Mouse (Mus musculus): Measurements from ENCODE around the gene Anxa1. TPM values are rescaled to one million over a fixed set of nuclear protein-coding genes. Genes with fewer than 3 reads are reported as not detected.

Anxa1 gene
- polyA plus RNA-seq, 3 experiments from 2014 or later: 6.1 to 16.1 (median 6.9) TPM

- no peak for ATAC-seq
Measured at GRCm38 (mm10) chr19:20370175-20370574, 20.6 kb downstream of the Anxa1 start.

- no peak for ATAC-seq
Measured at GRCm38 (mm10) chr19:20366571-20366970, 24.2 kb downstream of the Anxa1 start.

- ATAC-seq: no peak
Measured at GRCm38 (mm10) chr19:20366010-20366409, 24.7 kb downstream of the Anxa1 start.

GRCm38 (mm10) chr19:20365364-20365763 lies 25.4 kb downstream of the Anxa1 start:
- ATAC-seq: no peak

GRCm38 (mm10) chr19:20364931-20365330 lies 25.8 kb downstream of the Anxa1 start:
- no peak for ATAC-seq

- ATAC-seq: no peak
Measured at GRCm38 (mm10) chr19:20363221-20363620, 27.5 kb downstream of the Anxa1 start.

DNA sequence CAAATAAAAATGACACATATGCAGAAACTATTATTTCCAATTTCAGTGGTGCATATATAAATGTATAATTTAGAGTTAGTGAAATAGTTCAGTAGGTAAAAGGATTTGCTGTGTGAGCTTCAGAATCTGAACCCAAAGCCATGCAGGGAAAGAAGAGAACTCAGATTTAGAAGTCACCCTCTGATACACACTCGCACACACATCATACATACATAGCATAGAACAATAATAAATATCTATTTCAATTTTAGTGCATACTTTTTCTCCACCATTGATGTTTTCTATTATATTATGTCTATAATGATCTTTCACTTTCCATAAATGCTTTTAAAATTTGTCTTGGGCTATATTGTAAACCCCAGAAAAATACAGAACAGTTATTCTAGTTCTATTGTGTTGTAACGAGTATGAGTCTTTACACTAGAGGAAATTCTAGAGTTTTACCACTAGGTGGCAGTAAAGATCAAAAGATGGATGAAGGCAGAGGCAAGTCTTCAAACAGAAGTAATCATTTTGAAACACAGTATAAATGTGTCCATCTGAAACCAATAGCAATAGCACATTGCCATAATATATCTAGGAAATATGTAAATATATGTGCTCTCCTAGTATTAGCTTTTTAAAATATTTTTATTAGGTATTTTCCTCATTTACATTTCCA lies 28.7 kb downstream of the Anxa1 start:
- peak; percentile 35 for ATAC-seq

DNA sequence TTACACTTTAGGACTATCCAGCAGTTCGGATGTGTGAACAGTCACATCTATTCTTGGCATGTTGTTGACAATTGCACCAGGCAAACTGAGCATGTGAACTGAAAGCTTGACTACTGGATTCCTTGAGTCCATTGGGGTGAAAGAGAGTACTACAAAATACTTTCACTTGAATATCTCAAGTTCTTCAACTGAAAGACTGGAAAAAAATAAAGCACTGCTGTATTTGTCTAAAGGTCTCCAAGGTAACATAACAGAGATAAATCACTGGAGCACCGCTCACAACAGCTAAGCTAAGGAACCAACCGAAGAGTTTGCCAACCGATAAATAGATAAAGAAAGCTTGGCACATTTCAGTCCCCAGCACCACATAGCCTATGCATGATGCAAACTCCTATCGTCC lies 32.1 kb downstream of the Anxa1 start:
- no peak for ATAC-seq

- ATAC-seq: peak; percentile 54
Measured at GRCm38 (mm10) chr19:20345317-20345917, 45.3 kb downstream of the Anxa1 start.

DNA sequence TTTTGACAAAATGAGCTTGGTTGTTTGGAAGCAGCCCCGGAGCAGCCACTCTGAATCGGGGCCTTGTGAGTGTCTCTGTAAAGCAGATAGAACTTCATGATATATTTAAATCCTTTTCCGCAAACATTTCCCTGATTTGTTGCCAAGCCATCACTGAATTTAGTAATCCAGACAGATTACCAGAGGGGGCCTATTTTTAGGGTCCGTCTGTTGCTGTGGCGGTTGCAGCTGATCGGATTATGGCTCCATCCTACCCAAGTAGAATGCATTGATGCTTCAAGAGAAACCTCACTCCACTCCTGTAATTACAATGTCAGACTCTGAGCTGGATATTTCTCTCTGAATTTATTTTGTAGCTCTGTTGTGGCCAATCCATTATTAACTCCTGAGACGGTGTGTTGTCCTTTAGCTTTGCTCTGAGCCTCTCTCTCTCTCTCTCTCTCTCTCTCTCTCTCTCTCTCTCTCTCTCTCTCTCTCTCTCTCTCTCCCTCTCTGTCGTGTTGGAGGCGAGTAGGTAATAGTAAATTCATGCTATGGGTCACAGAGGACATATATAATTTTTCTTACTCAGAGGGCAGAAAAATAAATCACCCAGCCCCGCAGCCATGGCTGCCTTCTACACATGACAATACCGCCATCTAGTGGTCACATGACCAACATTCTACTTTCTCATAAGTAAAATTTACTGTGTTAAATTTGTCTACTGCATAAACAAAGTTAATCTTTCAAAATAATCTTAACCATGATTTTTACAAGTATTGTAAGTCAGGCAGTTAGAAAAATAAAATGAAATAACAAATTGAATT lies 46.0 kb downstream of the Anxa1 start:
- ATAC-seq: no peak

DNA sequence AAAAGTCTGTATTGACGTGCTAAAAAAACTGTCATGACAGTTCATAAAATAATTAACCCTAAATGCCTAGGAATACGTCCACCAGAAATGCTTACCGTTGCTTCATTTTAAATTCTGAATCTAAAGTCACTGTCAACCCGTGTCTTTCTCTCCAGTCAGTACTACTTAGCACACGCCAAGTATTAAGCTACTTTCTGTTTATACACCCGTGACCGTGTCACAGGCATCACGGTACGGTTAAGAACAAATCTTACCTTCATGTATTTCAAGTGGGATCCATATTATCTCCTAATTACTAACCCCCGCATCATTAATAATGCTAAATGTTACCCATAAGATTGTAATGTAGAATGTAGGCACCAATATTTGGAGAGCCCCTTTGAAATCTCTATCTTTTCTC lies 46.7 kb downstream of the Anxa1 start:
- ATAC-seq: no peak

Other genes with a start within 250 kb of the Anxa1 start
- not detected for gene Aldh1a1, start 101.8 kb upstream of the Anxa1 start, polyA plus RNA-seq (2017; shearing (Covaris generic))

All from inflammation-experienced regulatory T-cells, adult 6 months (primary cell).